Mouse (Mus musculus) lung, adult 2 months (tissue): Measurements from ENCODE around the gene P2rx1.

Experiments used
- CTCF ChIP-seq: fragments of 200-500 bp; IDR thresholded peaks from 2 replicates; pipeline ENCODE4 v1.5.1; 2011; ENCODE audit warnings: mild to moderate bottlenecking, low read length, control low read depth; ENCODE audit not compliant: insufficient read depth
- POLR2A ChIP-seq: fragments of 200-500 bp; IDR thresholded peaks from 2 replicates; pipeline ENCODE4 v1.6.1; 2011; ENCODE audit warnings: low read depth, mild to moderate bottlenecking, control low read depth, low read length, borderline replicate concordance; ENCODE audit errors: extremely low read depth

GRCm38 (mm10) chr11:73059630-73060029 lies 60.7 kb downstream of the P2rx1 start:
- TF ChIP-seq POLR2A: no peak
- TF ChIP-seq CTCF: no peak
